Mouse (Mus musculus) retina, adult 2 months (tissue): ENCODE results near the gene Snrpd2.

ENCODE experiments used
- DNase-seq: peaks from one replicate; pipeline ENCODE4 v3.0.0-alpha.2; 2012; ENCODE audit warnings: low read depth, low spot score

Gene Snrpd2

DNA sequence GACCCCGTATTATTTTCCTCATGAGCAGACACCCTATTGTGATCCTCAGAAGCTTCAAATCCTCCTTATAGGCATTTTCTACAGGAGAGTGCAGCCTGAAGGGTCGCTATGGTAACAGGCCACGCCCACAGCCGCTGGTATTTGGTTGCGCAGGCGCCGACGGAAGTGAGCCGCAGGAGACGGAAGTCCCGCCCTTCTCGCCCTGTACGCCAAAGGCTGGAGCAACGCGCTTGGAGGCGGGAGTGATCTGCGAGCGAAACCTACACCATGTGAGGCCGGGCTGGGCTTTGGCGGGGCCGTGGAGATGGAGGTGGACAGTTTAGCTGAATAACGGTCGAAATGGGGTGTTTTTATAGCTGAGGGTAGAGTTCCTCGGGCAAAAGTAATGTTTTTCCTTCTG lies at the start of gene Snrpd2:
Gene Snrpd2 (plus strand): TSS at position 97 of the 400 bp plus-strand sequence.
- DNase-seq = peak; percentile 91

DNA sequence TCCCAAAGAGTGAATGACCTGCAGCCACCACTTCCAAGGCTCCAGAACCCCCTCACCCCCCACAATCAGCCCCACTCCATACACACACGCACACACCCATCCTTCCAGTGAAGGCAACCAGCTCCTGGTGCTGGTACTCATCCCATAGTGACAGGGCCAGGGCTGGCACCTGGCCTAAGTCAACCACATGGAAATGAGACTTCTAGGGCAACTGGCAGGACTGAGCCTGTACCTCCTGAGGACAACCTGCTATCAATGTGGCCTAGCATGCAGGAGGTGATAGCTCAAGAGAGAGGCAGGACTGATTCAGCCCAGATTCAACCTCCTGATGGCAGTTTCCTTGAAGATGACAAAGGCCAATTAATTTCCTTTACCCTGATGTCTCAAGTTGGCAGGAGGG lies 49.2 kb upstream of the Snrpd2 start:
- no peak for DNase-seq

DNA sequence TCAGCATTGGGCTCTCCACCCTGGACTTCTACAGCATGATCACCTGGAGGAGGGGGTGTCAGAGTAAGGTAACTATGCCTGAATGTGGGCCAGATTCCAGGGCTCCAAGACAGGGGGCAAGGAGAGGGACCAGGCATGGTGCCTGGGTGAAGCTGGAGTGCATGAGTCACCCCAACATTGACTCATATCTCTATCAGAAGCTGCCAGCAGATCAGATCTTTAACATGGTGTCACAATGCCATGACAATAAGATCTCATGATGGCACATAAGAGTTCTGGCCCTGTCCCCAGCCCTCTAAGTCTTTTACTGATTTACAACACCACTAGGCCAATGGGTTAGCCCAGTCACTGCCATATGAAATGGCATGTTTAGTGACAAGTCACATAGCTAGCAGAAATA lies 45.8 kb upstream of the Snrpd2 start:
- no peak for DNase-seq

DNA sequence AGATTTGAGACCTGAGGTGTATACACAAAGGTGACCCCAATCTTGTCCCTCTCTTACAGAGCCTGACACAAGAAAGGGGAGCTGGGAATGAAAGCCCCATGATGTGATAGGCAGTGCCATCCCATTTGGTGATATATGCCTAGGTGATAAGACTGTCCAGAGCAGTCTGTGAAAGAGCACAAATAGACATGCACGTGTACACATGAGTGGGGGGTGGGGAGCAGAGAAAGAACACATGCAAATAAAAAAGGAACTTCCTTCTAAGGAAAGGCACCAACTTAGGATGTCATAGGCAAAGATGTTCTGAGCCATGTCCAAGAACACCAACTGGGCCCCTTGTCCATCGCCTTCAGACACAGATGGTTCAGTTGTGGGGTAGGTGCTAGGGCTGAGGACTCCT lies 45.0 kb upstream of the Snrpd2 start:
- DNase-seq = no peak

DNA sequence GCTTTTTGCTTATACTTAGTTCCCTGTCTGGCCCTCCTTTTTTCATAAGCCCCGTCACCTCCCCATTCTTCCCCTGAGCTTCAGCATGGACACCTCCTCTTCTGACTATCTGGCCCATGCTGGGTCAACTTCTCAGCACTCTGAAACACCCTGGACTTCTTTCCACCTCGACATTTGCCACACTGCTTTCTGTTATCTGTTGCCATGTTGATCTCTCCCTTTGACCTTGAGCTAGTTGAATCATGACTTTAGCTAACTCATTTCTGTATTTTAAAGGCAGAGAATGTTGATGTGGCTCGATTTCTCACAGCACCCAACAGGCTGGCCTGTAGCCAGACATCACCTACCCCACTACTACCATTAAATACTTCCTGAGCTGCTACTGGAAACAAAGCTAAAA lies 42.1 kb upstream of the Snrpd2 start:
- no peak for DNase-seq

DNA sequence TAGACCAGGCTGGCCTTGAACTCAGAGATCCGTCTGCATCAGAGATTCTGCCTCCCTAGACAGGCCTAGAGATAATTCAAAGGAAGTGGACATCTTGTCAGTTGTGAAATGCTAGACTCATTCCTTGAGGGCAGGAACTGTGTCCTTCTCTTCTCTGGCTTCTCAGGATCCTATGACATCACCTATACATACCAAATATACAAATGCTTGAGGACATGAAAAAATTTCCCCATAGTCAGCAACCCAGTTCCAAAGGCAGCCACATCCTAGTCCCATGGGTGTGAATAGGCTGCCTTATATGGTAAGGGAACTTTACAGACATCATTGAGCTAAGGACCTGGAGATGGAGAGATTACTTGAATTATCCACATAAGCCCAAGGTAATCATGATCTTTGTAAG lies 40.0 kb upstream of the Snrpd2 start:
- no peak for DNase-seq

DNA sequence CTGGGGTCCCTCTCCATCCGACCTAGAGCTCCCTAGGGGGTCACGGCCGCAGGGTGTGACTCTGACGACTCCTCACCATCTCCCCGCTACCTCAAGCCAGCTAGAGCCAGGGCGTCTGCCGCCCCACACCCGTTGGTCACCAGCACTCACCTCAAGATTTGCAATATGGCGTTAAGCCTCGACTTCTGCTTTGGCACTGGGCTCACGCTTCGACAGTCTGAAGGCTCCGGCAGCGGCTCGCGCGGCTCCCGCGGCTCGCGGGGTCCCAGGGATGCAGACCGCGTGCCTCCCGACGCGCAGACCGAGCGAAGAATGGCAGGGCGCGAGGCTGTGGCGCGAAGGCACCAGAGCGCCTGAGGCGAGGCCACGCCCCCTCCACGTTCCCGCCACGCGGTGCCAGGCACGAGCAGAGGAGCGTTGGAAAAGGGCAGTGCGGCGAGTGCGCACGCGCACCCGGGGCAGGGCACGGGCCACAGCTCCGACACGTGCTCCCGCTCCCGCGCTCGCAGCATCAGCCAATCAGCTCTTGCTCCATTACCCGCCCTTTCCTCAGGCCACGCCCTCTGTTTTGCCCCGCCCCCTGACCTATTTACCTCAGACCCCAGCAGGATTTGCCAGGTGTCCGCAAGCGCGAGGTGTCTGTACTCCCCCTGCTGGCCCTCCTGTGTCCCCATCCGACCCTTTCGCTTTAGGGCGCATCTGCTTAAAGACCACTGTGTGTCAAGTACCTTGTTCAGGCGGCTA lies 31.3 kb upstream of the Snrpd2 start, which contains the start of gene Gm4969:
Gene Gm4969 (minus strand): TSS at position 341 of the 744 bp plus-strand sequence.
- peak; percentile 92 for DNase-seq

DNA sequence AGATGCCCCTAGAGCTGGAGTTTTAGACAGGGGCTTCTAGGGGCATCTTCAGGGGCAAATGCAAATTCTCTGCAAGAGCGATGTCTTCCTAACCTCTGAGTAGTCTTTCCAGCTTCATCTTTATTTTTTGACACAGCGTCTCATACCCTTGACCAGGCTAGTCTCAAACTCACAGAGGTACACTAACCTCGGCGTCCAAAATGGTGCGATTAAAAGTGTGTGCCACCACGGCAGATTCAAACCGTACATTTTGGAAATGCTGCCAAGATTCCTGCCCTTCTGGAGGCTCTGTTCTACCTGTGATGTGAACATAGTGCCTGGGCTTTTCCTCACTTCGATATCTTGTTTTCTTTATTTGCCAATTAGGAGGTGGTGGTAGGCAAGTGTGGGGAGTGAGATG lies 30.4 kb upstream of the Snrpd2 start:
- no peak for DNase-seq

DNA sequence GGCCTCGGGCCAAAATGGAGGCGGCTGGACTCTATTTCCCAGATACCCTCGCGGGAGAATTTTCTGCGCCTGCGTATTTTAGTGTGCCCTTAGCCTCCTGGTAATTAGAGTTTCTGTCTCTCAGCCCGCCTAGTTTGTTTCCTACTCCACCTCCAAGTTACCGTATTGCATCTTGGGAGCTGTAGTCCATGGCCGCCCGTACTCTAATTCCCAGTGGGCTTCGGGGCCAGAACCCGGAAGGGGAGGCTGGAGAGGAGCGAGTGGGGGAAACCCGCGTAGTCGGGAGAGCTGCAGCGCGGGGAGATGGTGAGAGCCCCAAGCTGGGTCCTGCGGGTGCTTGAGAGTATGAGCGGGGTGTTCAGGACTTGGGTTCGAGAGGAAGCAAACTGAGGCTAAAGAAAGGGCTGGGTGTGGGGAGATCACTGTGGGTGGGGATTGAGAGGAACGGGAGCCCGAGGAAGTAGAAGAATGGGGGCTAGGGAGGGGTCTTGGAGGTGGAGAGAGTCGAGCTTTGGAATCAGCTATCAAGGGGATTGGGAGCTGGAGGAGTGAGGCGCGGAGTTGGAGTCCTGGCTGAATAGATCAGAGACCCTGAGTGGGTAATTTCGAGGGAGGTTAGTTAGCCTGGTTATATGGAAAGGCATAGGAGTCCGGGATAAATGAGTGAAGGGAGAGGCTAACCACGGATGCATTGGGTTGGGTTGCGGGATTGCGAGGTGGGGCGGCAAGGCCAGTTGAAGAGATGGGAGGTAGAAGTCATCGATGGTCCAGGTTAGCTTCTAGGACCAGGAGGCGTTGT lies 29.7 kb upstream of the Snrpd2 start, which contains the start of gene Fbxo46:
Gene Fbxo46 (plus strand): TSS at position 229 of the 799 bp plus-strand sequence.
- peak; percentile 94 for DNase-seq

DNA sequence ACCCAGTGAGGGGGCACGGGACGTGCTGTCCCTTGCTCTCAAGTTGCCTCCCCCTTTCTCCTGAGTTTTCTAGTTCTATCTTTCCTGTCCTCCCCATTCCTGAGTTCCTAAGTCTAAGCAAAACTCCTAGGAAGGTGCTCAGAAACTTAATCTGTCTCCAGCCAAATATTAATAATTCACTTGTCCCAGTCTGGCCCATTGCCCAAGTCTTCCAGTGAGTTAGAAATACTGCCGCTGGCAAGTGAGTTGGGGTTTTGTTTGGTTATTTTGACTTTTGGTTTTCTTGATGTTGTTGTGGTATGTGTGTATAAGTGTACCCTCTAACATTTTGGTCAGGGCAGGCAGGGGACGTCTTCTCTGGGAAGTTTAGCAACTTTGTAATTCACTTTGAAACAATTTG lies 27.8 kb upstream of the Snrpd2 start:
- no peak for DNase-seq

DNA sequence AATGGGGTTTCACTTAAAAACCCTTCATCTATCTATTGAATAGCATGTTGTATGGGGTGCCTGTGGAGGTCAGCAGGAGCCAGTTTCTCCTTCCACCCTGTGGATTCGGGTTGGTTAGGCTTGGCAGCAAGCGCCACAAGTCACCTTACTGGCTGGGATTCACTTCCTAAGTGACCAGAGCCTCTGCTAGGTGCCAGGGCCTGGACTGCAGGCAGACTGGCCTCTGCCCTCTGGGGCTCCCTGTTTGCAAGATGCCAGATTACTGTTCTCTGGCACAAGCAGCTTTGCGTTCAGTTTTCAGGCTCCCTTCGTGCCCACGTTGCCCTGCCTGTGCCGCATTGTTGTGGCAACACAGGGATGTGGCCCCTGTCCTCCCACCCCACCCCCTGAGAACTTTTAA lies 24.8 kb upstream of the Snrpd2 start:
- no peak for DNase-seq

DNA sequence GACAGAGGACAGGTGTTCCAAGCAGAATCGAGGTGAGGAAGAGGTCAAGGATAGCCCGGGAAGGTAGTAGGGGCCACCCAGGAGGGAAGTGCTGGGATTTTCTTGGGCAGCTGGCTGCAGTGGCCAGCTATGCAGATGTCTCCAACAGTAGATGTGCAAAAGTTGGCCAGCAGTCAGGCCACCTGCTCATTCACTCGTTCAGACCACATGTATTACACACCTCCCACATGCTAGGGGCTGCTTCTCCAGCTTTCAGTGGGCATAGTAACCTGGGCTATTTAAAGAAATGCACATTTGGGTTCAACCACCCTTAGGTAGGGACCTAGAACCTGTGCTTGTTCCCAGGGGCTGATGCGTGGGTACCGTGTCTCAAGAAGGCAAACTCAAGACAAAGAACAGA lies 21.8 kb upstream of the Snrpd2 start:
- no peak for DNase-seq

DNA sequence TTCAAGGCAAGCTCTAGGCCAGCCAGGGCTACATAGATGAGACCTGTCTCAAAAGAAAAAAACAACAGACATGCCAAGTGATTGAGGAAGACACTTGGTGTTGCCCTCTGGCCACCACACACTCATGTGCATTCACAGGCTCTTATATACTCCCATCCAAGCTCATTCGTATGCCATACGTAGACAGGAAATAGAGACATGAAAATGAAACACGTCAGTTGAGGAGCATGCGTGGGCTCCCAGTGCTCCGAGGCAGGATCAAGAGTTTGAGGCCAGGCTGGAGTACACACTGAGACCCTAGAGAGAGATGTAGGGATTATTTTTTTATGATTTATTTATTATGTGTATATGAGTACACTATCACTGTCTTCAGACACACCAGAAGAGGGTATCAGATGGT lies 20.1 kb upstream of the Snrpd2 start:
- DNase-seq = no peak

DNA sequence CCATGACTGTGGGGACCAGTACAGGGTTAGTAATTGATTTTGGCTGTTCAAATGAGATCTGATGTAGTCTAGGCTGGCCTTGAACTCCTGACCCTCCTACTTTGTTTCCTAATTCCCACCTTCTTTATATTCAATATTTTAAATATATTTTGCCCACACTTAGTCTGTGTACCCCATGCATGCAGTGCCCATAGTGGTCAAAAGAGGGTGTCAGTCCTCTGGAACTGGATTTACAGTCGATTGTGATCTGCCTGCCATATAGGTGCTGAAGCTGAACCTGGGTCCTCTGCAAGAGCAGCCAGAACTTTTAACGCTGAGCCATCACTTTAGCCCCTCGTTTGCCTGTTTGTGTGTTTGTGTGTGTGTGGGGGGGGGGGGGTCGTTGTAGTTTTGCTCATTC lies 18.9 kb upstream of the Snrpd2 start:
- DNase-seq = no peak

DNA sequence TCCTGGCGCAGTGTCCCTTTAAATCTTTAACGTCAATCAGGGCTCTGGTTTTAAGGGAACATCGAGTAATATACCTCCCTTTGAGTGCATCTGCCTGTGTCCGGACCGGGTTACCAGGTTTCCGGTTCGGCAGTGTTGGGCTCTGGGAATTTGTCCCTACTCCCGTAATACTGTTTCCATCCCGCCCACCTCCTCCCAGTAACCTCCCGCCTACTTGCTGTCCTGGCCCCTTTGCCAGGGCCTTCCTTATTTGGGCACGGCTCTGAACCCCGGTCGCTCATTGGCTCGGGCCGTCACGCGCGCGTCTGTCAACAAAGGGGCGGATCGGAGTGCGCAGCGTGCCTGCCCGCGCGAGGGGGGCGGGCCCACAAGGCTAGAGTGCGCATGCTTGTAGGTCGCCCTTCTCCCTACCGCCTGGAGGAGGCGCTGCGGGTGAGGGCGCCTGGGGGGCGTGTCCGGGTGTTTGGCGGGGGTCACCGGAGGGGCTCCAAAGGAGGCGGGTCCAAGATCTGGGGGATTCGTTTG lies 18.1 kb upstream of the Snrpd2 start:
- DNase-seq = peak; percentile 87

DNA sequence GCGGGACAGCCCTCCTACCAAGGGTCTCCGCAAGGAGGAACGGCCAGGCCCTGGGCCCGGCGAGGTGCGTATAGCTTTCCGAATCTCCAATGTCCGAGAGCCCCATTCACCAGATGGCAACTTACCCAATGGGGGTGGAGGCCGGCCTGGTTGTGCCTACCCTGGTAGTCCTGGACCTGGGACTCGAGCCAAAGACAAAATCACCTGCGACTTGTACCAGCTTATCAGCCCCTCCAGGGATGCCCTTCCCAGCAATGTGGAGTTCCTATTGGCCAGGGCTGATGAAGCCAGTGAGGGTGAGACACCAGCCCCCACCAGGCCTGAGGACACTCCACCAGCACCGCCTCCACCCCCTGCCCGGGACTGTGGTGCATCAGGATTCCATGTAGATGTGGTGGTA lies 13.4 kb upstream of the Snrpd2 start:
- no peak for DNase-seq

DNA sequence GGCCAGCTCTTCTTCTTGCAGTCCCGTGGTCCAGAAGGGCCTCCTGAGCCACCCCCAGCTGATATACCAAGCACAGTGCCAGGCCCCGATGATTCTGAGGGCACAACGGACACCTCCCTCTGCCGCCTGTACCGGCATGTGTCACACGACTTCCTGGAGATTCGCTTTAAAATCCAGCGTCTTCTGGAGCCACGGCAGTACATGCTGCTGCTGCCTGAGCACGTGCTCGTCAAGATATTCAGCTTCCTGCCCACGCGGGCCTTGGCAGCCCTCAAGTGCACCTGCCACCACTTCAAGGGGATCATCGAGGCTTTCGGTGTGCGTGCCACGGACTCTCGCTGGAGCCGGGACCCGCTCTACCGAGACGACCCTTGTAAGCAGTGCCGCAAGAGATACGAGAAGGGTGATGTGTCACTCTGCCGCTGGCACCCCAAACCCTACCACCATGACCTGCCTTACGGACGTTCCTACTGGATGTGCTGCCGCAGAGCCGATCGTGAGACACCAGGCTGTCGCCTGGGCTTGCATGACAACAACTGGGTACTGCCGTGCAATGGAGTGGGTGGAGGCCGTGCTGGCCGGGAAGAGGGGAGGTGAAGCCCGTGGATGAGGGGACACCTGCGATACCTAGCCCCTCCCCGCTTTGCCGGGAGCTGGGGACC lies 12.7 kb upstream of the Snrpd2 start:
- no peak for DNase-seq

DNA sequence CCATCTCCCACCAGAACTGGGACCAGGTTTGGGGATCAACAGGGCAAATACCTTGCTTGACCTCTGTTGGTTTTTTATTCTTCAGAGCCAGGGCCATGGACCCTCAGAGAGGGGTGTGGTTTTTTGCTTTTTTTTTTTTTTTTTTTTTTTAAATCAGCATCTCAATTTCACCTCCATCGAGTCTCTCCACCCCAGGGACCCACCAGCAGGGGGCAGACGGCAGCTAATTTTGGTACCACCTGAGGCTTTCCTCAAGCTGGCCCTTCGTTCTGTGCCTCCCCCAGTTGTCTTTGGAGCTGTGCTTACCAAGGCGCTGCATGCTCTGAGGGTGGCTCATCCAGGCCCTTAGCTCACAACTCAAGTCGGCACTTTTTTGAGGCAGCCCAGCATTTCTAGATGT lies 12.1 kb upstream of the Snrpd2 start:
- no peak for DNase-seq

DNA sequence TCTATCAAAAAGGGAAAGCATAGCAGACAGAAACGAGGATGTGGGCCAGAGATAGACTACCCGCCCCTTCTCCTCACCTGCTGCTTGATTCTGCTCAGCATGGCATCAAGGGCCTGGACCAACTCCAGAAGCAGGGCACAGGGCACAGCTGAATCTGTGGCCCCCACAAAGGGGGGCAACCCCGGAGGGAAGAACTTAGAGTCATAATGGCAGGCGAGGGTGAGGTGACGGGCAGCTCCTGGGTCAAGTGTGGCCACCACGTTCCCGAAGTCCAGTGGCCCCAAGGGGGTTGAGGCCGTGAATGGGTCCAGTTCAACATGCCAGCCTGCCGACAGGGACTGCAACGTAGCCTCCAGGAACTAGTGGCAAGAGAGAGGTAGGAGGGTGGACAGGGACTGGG lies 2.7 kb upstream of the Snrpd2 start:
- no peak for DNase-seq

DNA sequence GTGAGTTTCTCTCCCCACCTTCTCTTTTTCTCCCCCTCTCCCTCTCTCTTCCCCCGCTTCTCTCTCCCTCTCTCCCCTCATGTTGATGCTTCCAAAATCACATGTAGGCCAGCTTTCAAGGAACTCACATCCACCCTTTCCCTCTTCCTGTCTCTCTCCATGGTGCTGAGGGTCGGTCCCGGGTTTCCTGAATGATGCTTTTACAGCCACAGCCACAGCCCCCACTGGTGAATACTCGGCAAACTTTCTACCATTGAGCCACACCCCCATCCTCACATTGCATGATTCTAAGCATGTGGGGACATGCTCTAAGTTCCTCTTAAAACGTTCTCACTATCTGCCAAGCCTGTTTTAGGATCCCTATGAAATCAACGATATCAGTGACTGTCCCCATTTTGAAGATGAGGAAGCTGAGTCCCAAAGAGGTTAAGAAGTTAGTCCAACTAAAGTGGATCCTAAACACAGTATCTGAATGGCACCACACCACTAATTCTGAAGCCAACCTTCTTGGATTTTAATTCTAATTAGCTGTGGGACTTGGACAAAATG lies 2.0 kb upstream of the Snrpd2 start:
- DNase-seq = no peak

DNA sequence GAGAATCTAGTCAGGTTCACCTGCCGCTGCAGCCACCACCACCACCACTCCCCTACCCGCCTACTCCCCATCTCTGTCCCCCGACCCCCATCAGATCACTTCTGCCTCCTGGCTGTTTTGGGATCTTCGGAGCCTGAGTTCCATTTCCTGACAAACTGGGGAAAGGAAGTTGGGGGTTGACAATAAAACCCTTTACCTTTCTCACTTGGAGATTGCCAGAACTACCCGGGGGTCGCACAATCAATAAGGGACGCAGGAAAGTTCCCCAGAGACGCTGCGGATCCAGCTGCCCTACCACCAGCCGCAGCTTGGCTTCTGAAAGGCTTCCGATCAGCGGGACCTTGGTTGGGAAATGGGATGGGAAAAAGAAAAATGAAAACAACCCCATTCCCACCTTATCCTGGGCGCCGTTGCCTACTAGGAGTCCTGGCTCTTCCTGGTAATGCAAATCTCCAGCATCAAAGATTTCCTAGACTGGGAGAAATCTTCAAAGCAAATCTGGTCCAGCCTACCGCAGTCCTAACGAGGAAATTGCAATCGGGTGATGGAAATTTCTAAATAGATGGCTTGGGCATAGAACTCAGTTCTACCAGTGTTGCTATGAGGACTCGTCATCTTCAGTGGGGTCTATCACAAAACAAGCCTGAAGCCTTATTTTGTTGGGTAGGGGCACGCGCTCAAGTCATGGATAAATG lies 1.2 kb upstream of the Snrpd2 start:
- DNase-seq = no peak
